Mouse (Mus musculus): ENCODE results near the gene Smyd3. TPM values are rescaled to one million over a fixed set of nuclear protein-coding genes. Genes with fewer than 3 reads are reported as not detected.
"Not testable (repeated sequence)": the region's sequence is repeated elsewhere in the genome, so short reads cannot be mapped to it uniquely, and the experiment has no call there.

Smyd3 gene
- polyA plus RNA-seq, 1 experiment = 2.4 TPM

GRCm38 (mm10) chr1:179547176-179547575 is 29.3 kb upstream of the Smyd3 start:
- no peaks in the 10 kb centered on the region for H3K4me1 ChIP-seq (ENCODE audit: control insufficient read depth, insufficient read depth, low read length)
- TF ChIP-seq POLR2A (IDR thresholded peaks at IDR 0.05; ENCODE audit: control insufficient read depth, low read depth, low read length) (no peak), CTCF (IDR thresholded peaks at IDR 0.05; ENCODE audit: control insufficient read depth, insufficient read depth, insufficient replicate concordance, low read depth, low read length) (no peak)
- no peaks in the 10 kb centered on the region for H3K27me3 ChIP-seq (ENCODE audit: control insufficient read depth, insufficient read depth, low read length)
- no peak overlapping the region for H3K27ac ChIP-seq (ENCODE audit: control insufficient read depth, insufficient read depth, low read depth, low read length)
- no peaks in the 10 kb centered on the region; the same call in 1 of the 2 replicates for H3K36me3 ChIP-seq (ENCODE audit: control insufficient read depth, insufficient read depth, low read length)
- no peak overlapping the region for H3K4me3 ChIP-seq (ENCODE audit: control insufficient read depth, low read depth, low read length)

GRCm38 (mm10) chr1:179546551-179546917 is 28.7 kb upstream of the Smyd3 start:
- no peaks in the 10 kb centered on the region for H3K4me1 ChIP-seq (ENCODE audit: control insufficient read depth, insufficient read depth, low read length)
- H3K4me3 ChIP-seq (ENCODE audit: control insufficient read depth, low read depth, low read length) = peak overlapping the region; percentile 90
- no peaks in the 10 kb centered on the region for H3K27me3 ChIP-seq (ENCODE audit: control insufficient read depth, insufficient read depth, low read length)
- H3K27ac ChIP-seq (ENCODE audit: control insufficient read depth, insufficient read depth, low read depth, low read length) = peak overlapping the region; percentile 50; the same call in 1 of the 2 replicates
- no peaks in the 10 kb centered on the region; the same call in 1 of the 2 replicates for H3K36me3 ChIP-seq (ENCODE audit: control insufficient read depth, insufficient read depth, low read length)
- TF ChIP-seq CTCF (IDR thresholded peaks at IDR 0.05; ENCODE audit: control insufficient read depth, insufficient read depth, insufficient replicate concordance, low read depth, low read length) = no peak
- TF ChIP-seq POLR2A (IDR thresholded peaks at IDR 0.05; ENCODE audit: control insufficient read depth, low read depth, low read length) = no peak

GRCm38 (mm10) chr1:179545768-179546550 is 28.1 kb upstream of the Smyd3 start, which contains the start of the genes Tfb2m and Cnst:
Tfb2m (minus strand) TSS chr1:179546267.
Cnst (plus strand) TSS chr1:179546370.
- not testable (repeated sequence) for H3K27me3 ChIP-seq (ENCODE audit: control insufficient read depth, insufficient read depth, low read length); H3K36me3 ChIP-seq (ENCODE audit: control insufficient read depth, insufficient read depth, low read length); H3K4me1 ChIP-seq (ENCODE audit: control insufficient read depth, insufficient read depth, low read length)
- peak within 1 kb of the TSS; percentile 90 for H3K4me3 ChIP-seq (ENCODE audit: control insufficient read depth, low read depth, low read length)
- peak within 1 kb of the TSS; percentile 87 for H3K27ac ChIP-seq (ENCODE audit: control insufficient read depth, insufficient read depth, low read depth, low read length)
- 0 out of 2 replicates have a peak, but pooled peaks have one; percentile 13 for TF ChIP-seq POLR2A (IDR thresholded peaks at IDR 0.05; ENCODE audit: control insufficient read depth, low read depth, low read length)

GRCm38 (mm10) chr1:179541502-179541901 is 23.7 kb upstream of the Smyd3 start:
- TF ChIP-seq CTCF (IDR thresholded peaks at IDR 0.05; ENCODE audit: control insufficient read depth, insufficient read depth, insufficient replicate concordance, low read depth, low read length) (peak; percentile 16; the same call in 1 of the 2 replicates), POLR2A (IDR thresholded peaks at IDR 0.05; ENCODE audit: control insufficient read depth, low read depth, low read length) (no peak)
- H3K36me3 ChIP-seq (ENCODE audit: control insufficient read depth, insufficient read depth, low read length) = peaks cover 1% of the 10 kb centered on the region; the same call in 1 of the 2 replicates
- no peak overlapping the region for H3K27ac ChIP-seq (ENCODE audit: control insufficient read depth, insufficient read depth, low read depth, low read length)
- no peak overlapping the region for H3K4me3 ChIP-seq (ENCODE audit: control insufficient read depth, low read depth, low read length)
- H3K27me3 ChIP-seq (ENCODE audit: control insufficient read depth, insufficient read depth, low read length) = no peaks in the 10 kb centered on the region
- no peaks in the 10 kb centered on the region for H3K4me1 ChIP-seq (ENCODE audit: control insufficient read depth, insufficient read depth, low read length)

GRCm38 (mm10) chr1:179539887-179540286 is 22.0 kb upstream of the Smyd3 start:
- Histone ChIP-seq H3K27ac (ENCODE audit: control insufficient read depth, insufficient read depth, low read depth, low read length) (no peak overlapping the region), H3K4me1 (ENCODE audit: control insufficient read depth, insufficient read depth, low read length) (no peaks in the 10 kb centered on the region), H3K36me3 (ENCODE audit: control insufficient read depth, insufficient read depth, low read length) (peaks cover 1% of the 10 kb centered on the region; the same call in 1 of the 2 replicates), H3K27me3 (ENCODE audit: control insufficient read depth, insufficient read depth, low read length) (no peaks in the 10 kb centered on the region), H3K4me3 (ENCODE audit: control insufficient read depth, low read depth, low read length) (no peak overlapping the region)
- TF ChIP-seq POLR2A (IDR thresholded peaks at IDR 0.05; ENCODE audit: control insufficient read depth, low read depth, low read length) = no peak
- no peak for TF ChIP-seq CTCF (IDR thresholded peaks at IDR 0.05; ENCODE audit: control insufficient read depth, insufficient read depth, insufficient replicate concordance, low read depth, low read length)

DNA sequence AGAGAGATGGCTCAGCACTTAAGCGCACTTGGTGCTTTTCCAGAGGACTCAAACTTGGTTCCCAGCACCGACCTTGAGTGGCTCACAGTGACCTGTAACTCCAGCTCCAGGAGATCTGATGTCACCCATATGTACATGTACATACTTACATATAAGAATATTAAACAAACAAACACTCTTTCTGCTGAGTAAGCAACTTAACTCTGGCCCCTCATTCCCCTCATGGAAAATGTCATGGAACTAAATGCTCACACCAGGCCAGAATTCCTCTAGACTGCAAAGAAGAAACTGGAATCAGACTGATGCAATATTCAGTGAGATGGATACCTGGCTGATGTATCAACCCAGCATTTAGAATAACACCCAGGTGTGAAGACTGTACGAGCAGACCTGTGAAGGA is 21.2 kb upstream of the Smyd3 start:
- Histone ChIP-seq H3K27ac (ENCODE audit: control insufficient read depth, insufficient read depth, low read depth, low read length) (no peak overlapping the region), H3K27me3 (ENCODE audit: control insufficient read depth, insufficient read depth, low read length) (no peaks in the 10 kb centered on the region), H3K36me3 (ENCODE audit: control insufficient read depth, insufficient read depth, low read length) (peaks cover 1% of the 10 kb centered on the region; the same call in 1 of the 2 replicates), H3K4me3 (ENCODE audit: control insufficient read depth, low read depth, low read length) (no peak overlapping the region), H3K4me1 (ENCODE audit: control insufficient read depth, insufficient read depth, low read length) (no peaks in the 10 kb centered on the region)
- TF ChIP-seq CTCF (IDR thresholded peaks at IDR 0.05; ENCODE audit: control insufficient read depth, insufficient read depth, insufficient replicate concordance, low read depth, low read length) = no peak
- TF ChIP-seq POLR2A (IDR thresholded peaks at IDR 0.05; ENCODE audit: control insufficient read depth, low read depth, low read length) = no peak

DNA sequence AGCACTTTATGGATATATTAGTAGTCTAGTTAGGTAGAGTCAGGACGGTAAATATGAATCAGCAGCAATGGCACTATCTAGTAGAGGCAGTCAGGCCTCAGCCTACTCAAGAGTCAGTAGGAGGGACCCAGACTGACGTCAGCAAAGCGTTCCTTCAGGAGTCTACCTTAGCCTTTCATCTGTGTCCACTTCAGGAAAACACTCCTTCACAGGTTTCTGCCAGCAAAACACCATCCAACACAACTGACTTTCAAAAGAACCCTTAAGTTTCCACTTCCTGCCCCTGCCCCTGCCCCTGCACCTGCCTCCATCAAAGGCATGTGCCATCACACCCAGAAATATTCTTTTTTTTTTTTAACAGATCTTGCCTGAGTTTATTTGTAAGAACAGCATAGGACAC is 2.1 kb upstream of the Smyd3 start:
- no peaks in the 10 kb centered on the region for H3K27me3 ChIP-seq (ENCODE audit: control insufficient read depth, insufficient read depth, low read length)
- H3K4me1 ChIP-seq (ENCODE audit: control insufficient read depth, insufficient read depth, low read length) = peaks cover 4% of the 10 kb centered on the region
- TF ChIP-seq CTCF (IDR thresholded peaks at IDR 0.05; ENCODE audit: control insufficient read depth, insufficient read depth, insufficient replicate concordance, low read depth, low read length) = no peak
- TF ChIP-seq POLR2A (IDR thresholded peaks at IDR 0.05; ENCODE audit: control insufficient read depth, low read depth, low read length) = no peak
- no peak overlapping the region for H3K27ac ChIP-seq (ENCODE audit: control insufficient read depth, insufficient read depth, low read depth, low read length)
- H3K36me3 ChIP-seq (ENCODE audit: control insufficient read depth, insufficient read depth, low read length) = no peaks in the 10 kb centered on the region
- H3K4me3 ChIP-seq (ENCODE audit: control insufficient read depth, low read depth, low read length) = no peak overlapping the region

All from testis, adult 2 months (tissue).